Mouse (Mus musculus) liver, postnatal 0 days (tissue): ENCODE data around the gene Rab5if.

Source experiments
- CTCF ChIP-seq: sonication (generic); IDR thresholded peaks from 2 replicates; pipeline ENCODE4 v1.5.1; 2016; ENCODE audit warnings: antibody characterized with exemption, low read depth
- EP300 ChIP-seq: IDR thresholded peaks from 2 replicates; pipeline ENCODE4 v1.6.1; 2016; ENCODE audit warnings: antibody characterized with exemption, low read depth, mild to moderate bottlenecking

- TF ChIP-seq EP300 (no peak), CTCF (no peak)
Observed at GRCm38 (mm10) chr2:156901344-156901743, 38.4 kb downstream of the Rab5if start.
